ENCODE assay signal across 11 mouse cellular contexts in genomic region chr19:22917345-22917735, GRCm38 (mm10).
DNase-seq lines count a peak whose midpoint lies in the region; ATAC-seq and TF ChIP-seq lines count a peak whose summit lies in the region.
"Had no signal": no experiment of that assay in that cellular context is flagged by ENCODE, and none has a peak within 500 bp of the region (broad histone marks: within the 10 kb centered on the region; RNA-seq: fewer than 3 reads in every experiment).

No protein-coding gene starts in this region.

- no peak overlapping the region for H3K9ac ChIP-seq in kidney, embryonic 14.5 days (ENCODE audit: low read depth, low read length)
- H3K9ac ChIP-seq in intestine, embryonic 16.5 days (ENCODE audit: low read depth, low read length): no peak overlapping the region
- H3K9ac ChIP-seq: hindbrain, embryonic 12.5 days; liver, embryonic 13.5 days had no signal

- WGBS in kidney, embryonic 14.5 days: 86% methylated on average over 3 of the region's 3 CpGs
- 48% methylated on average over 3 of the region's 3 CpGs for WGBS in intestine, embryonic 16.5 days

- H3K4me2 ChIP-seq in kidney, embryonic 14.5 days (replicated peaks; ENCODE audit: low read depth, low read length): no peak overlapping the region
- no peak overlapping the region for H3K4me2 ChIP-seq in intestine, embryonic 16.5 days (ENCODE audit: low read depth, low read length)
- H3K4me2 ChIP-seq: liver, embryonic 13.5 days; midbrain, embryonic 11.5 days had no signal

- DNase-seq in gastrocnemius, adult 2 months: no peak
- no peak for DNase-seq in gastrocnemius, adult 18-20 months (ENCODE audit: low spot score)
- no peak for DNase-seq in kidney, postnatal 14 days
- peak; percentile 21 for DNase-seq in 416B (ENCODE audit: low read depth)
- no peak for DNase-seq in spleen, postnatal 4 days (ENCODE audit: low spot score in 2 of 2)

- H3K27me3 ChIP-seq in kidney, embryonic 14.5 days (ENCODE audit: control insufficient read depth, insufficient read depth, low read length): no peaks in the 10 kb centered on the region
- H3K27me3 ChIP-seq in intestine, embryonic 16.5 days (replicated peaks; ENCODE audit: control insufficient read depth, insufficient read depth, low read length): no peaks in the 10 kb centered on the region
- H3K27me3 ChIP-seq: hindbrain, embryonic 12.5 days; liver, embryonic 13.5 days had no signal

- intact Hi-C loops in gastrocnemius, adult 2 months (cut with DNase I): loop anchor here (2.0 to 5.0 kb wide), 2 partner anchors 217 to 605 kb away; no protein-coding TSS in a partner anchor

- H3K4me3 ChIP-seq in gastrocnemius, adult 2 months: peak overlapping the region; percentile 69; the same call in 1 of the 2 replicates
- no peak overlapping the region for H3K4me3 ChIP-seq in kidney, embryonic 14.5 days (ENCODE audit: low read length)
- H3K4me3 ChIP-seq in intestine, embryonic 16.5 days (ENCODE audit: low read length): no peak overlapping the region
- H3K4me3 ChIP-seq: hindbrain, embryonic 12.5 days; liver, embryonic 13.5 days had no signal

- ATAC-seq in kidney, embryonic 14.5 days (ENCODE audit: low FRiP score, low TSS enrichment): no peak
- no peak for ATAC-seq in intestine, embryonic 16.5 days
- ATAC-seq in inflammation-experienced regulatory T-cells, adult 6 months: no peak

- TF ChIP-seq CTCF in gastrocnemius, adult 2 months (IDR thresholded peaks at IDR 0.05): no peak

- peaks cover 3% of the 10 kb centered on the region; the same call in 1 of the 2 replicates for H3K4me1 ChIP-seq in kidney, embryonic 14.5 days (ENCODE audit: control insufficient read depth, insufficient read depth, low read length)
- peaks cover 10% of the 10 kb centered on the region for H3K4me1 ChIP-seq in intestine, embryonic 16.5 days (ENCODE audit: control insufficient read depth, insufficient read depth, low read length)
- H3K4me1 ChIP-seq: liver, embryonic 13.5 days had no signal

- H3K36me3 ChIP-seq in kidney, embryonic 14.5 days (ENCODE audit: control insufficient read depth, insufficient read depth, low read length): no peaks in the 10 kb centered on the region
- H3K36me3 ChIP-seq in intestine, embryonic 16.5 days (ENCODE audit: control insufficient read depth, insufficient read depth, low read length): no peaks in the 10 kb centered on the region
- H3K36me3 ChIP-seq: hindbrain, embryonic 12.5 days; liver, embryonic 13.5 days had no signal

- peak overlapping the region; percentile 88 for H3K27ac ChIP-seq in gastrocnemius, adult 2 months
- peak overlapping the region; percentile 65 for H3K27ac ChIP-seq in kidney, embryonic 14.5 days (ENCODE audit: low read depth, low read length)
- peak overlapping the region; percentile 79 for H3K27ac ChIP-seq in intestine, embryonic 16.5 days (ENCODE audit: low read length)
- H3K27ac ChIP-seq: hindbrain, embryonic 12.5 days; liver, embryonic 13.5 days had no signal

- H3K9me3 ChIP-seq in kidney, embryonic 14.5 days (ENCODE audit: control insufficient read depth, low read length): no peaks in the 10 kb centered on the region
- no peaks in the 10 kb centered on the region for H3K9me3 ChIP-seq in intestine, embryonic 16.5 days (ENCODE audit: control insufficient read depth, low read length)
- H3K9me3 ChIP-seq: hindbrain, embryonic 12.5 days; liver, embryonic 13.5 days had no signal
